Mouse (Mus musculus) brain, adult 2 months (tissue): ENCODE results near the gene Gm11444.
A peak's percentile ranks its signal among the peaks of the same experiment; 100 is the strongest.

Experiments
- DNase-seq: peaks from one replicate; pipeline ENCODE4 v3.0.0; 2011; ENCODE audit warnings: low read depth, low spot score

Gm11444 gene

GRCm38 (mm10) chr11:85864363-85864762 lies 14.2 kb upstream of the Gm11444 start:
- no peak for DNase-seq

- DNase-seq = peak; percentile 37
Observed at GRCm38 (mm10) chr11:85857997-85858698, 8.0 kb upstream of the Gm11444 start.

- no peak for DNase-seq
Observed at GRCm38 (mm10) chr11:85850758-85851157, 625 bp upstream of the Gm11444 start.

GRCm38 (mm10) chr11:85849037-85849436 lies 1.1 kb downstream of the Gm11444 start:
- DNase-seq = peak; percentile 86

GRCm38 (mm10) chr11:85846509-85846908 lies 3.6 kb downstream of the Gm11444 start:
- DNase-seq = no peak

- DNase-seq = no peak
Observed at GRCm38 (mm10) chr11:85845921-85846320, 4.2 kb downstream of the Gm11444 start.

- DNase-seq = no peak
Observed at GRCm38 (mm10) chr11:85844971-85845370, 5.2 kb downstream of the Gm11444 start.

GRCm38 (mm10) chr11:85844144-85844965 lies 5.8 kb downstream of the Gm11444 start:
- peak; percentile 70 for DNase-seq

GRCm38 (mm10) chr11:85843347-85843692 lies 6.8 kb downstream of the Gm11444 start:
- DNase-seq = peak; percentile 45

GRCm38 (mm10) chr11:85842596-85843346 lies 7.4 kb downstream of the Gm11444 start:
- DNase-seq = no peak

GRCm38 (mm10) chr11:85841980-85842379 lies 8.2 kb downstream of the Gm11444 start:
- DNase-seq = peak; percentile 34

GRCm38 (mm10) chr11:85841211-85841681 lies 8.9 kb downstream of the Gm11444 start:
- no peak for DNase-seq

GRCm38 (mm10) chr11:85840803-85841145 lies 9.4 kb downstream of the Gm11444 start:
- no peak for DNase-seq

- no peak for DNase-seq
Observed at GRCm38 (mm10) chr11:85840031-85840802, 9.9 kb downstream of the Gm11444 start.

- DNase-seq = no peak
Observed at GRCm38 (mm10) chr11:85839258-85840030, 10.7 kb downstream of the Gm11444 start.

- no peak for DNase-seq
Observed at GRCm38 (mm10) chr11:85838424-85839257, 11.5 kb downstream of the Gm11444 start.

GRCm38 (mm10) chr11:85837648-85838423 lies 12.3 kb downstream of the Gm11444 start:
- DNase-seq = no peak

GRCm38 (mm10) chr11:85837291-85837647 lies 12.9 kb downstream of the Gm11444 start:
- no peak for DNase-seq
